Mouse (Mus musculus) neural tube, embryonic 14.5 days (tissue): ENCODE measurements at regions not wholly inside any gene's neighbourhood (a gene's known extent, or its start where the extent isn't known, plus 50 kb on each side); places are given as distances from the start of the nearest gene placed in this dataset.

Experiments
- ATAC-seq: fragments of 200-750 bp; cut with Nextera tagmentation; 2 replicates; pipeline ENCODE4 v1.8.0; 2017; ENCODE audit warnings: low read depth, mild to moderate bottlenecking, moderate TSS enrichment, moderate library complexity
- H3K27ac ChIP-seq: fragments of 300-500 bp; sonication (generic); 2 replicates; pipeline ENCODE4 v1.5.1; 2014; ENCODE audit warnings: low read depth, mild to moderate bottlenecking, control low read depth, low read length, moderate library complexity, mixed read lengths
- H3K27me3 ChIP-seq: fragments of 300-500 bp; sonication (generic); 2 replicates; pipeline ENCODE4 v1.6.1; 2014; ENCODE audit warnings: low read length; ENCODE audit not compliant: control insufficient read depth, insufficient read depth
- H3K36me3 ChIP-seq: fragments of 300-500 bp; sonication (generic); 2 replicates; pipeline ENCODE4 v1.6.1; 2014; ENCODE audit warnings: low read length, mixed read lengths; ENCODE audit not compliant: control insufficient read depth, insufficient read depth
- H3K4me1 ChIP-seq: fragments of 300-500 bp; sonication (generic); 2 replicates; pipeline ENCODE4 v1.6.1; 2014; ENCODE audit warnings: low read length; ENCODE audit not compliant: control insufficient read depth, insufficient read depth
- H3K4me2 ChIP-seq: fragments of 300-500 bp; sonication (generic); 2 replicates; pipeline ENCODE4 v1.6.1; 2014; ENCODE audit warnings: mild to moderate bottlenecking, low read depth, low read length, control low read depth
- H3K4me3 ChIP-seq: fragments of 300-500 bp; sonication (generic); 2 replicates; pipeline ENCODE4 v1.5.1; 2014; ENCODE audit warnings: low read depth, low read length, control low read depth, mixed read lengths
- H3K9ac ChIP-seq: fragments of 300-500 bp; sonication (generic); replicated peaks from 2 replicates; pipeline ENCODE4 v1.6.1; 2014; ENCODE audit warnings: low read depth, mild to moderate bottlenecking, control low read depth, low read length, mixed read lengths
- H3K9me3 ChIP-seq: fragments of 300-500 bp; sonication (generic); 2 replicates; pipeline ENCODE4 v1.6.1; 2016; ENCODE audit warnings: low read length; ENCODE audit not compliant: control insufficient read depth
- WGBS: fragments of 180-500 bp; shearing (Covaris S2); extraction: QIAGEN DNeasy Blood & Tissue Kit; methylation state at CpG from one replicate; pipeline ENCODE4 v1.1.7; 2014; 5-methylcytosine and 5-hydroxymethylcytosine counted together

GRCm38 (mm10) chr15:97471476-97471875, 224.4 kb upstream of the Amigo2 start:
- Histone ChIP-seq H3K4me3 (no peak overlapping the region), H3K4me1 (no peaks in the 10 kb centered on the region), H3K4me2 (no peak overlapping the region), H3K27me3 (no peaks in the 10 kb centered on the region), H3K36me3 (no peaks in the 10 kb centered on the region), H3K9ac (no peak overlapping the region), H3K9me3 (no peaks in the 10 kb centered on the region), H3K27ac (no peak overlapping the region)
- WGBS = 92% methylated on average over 4 of the region's 4 CpGs
- ATAC-seq = no peak

- H3K9me3 ChIP-seq = no peaks in the 10 kb centered on the region
- 85% methylated on average over 19 of the region's 19 CpGs for WGBS
- ATAC-seq = no peak
- no peak overlapping the region for H3K4me2 ChIP-seq
- H3K4me1 ChIP-seq = no peaks in the 10 kb centered on the region
- H3K27me3 ChIP-seq = no peaks in the 10 kb centered on the region
- H3K36me3 ChIP-seq = no peaks in the 10 kb centered on the region
- no peak overlapping the region for H3K27ac ChIP-seq
- no peak overlapping the region for H3K9ac ChIP-seq
- H3K4me3 ChIP-seq = no peak overlapping the region
Measured at GRCm38 (mm10) chr15:97469684-97470344, 222.7 kb upstream of the Amigo2 start.

GRCm38 (mm10) chr15:97468732-97469683, 221.9 kb upstream of the Amigo2 start:
- Histone ChIP-seq H3K4me3 (no peak overlapping the region), H3K9me3 (no peaks in the 10 kb centered on the region), H3K36me3 (no peaks in the 10 kb centered on the region), H3K27me3 (no peaks in the 10 kb centered on the region), H3K4me1 (no peaks in the 10 kb centered on the region), H3K27ac (no peak overlapping the region), H3K4me2 (no peak overlapping the region), H3K9ac (no peak overlapping the region)
- ATAC-seq = no peak
- WGBS = 68% methylated on average over 22 of the region's 23 CpGs

GRCm38 (mm10) chr15:97467781-97468485, 220.8 kb upstream of the Amigo2 start:
- Histone ChIP-seq H3K27ac (no peak overlapping the region), H3K36me3 (no peaks in the 10 kb centered on the region), H3K4me1 (no peaks in the 10 kb centered on the region), H3K9me3 (no peaks in the 10 kb centered on the region), H3K4me2 (no peak overlapping the region), H3K27me3 (no peaks in the 10 kb centered on the region), H3K4me3 (no peak overlapping the region), H3K9ac (no peak overlapping the region)
- no peak for ATAC-seq
- 83% methylated on average over 18 of the region's 18 CpGs for WGBS

GRCm38 (mm10) chr15:97466906-97467465, 219.9 kb upstream of the Amigo2 start:
- Histone ChIP-seq H3K36me3 (no peaks in the 10 kb centered on the region), H3K4me3 (no peak overlapping the region), H3K9ac (no peak overlapping the region), H3K27ac (no peak overlapping the region), H3K4me2 (no peak overlapping the region), H3K9me3 (no peaks in the 10 kb centered on the region), H3K27me3 (no peaks in the 10 kb centered on the region), H3K4me1 (no peaks in the 10 kb centered on the region)
- WGBS = 85% methylated on average over 10 of the region's 10 CpGs
- no peak for ATAC-seq

GRCm38 (mm10) chr15:97466110-97466509, 219.0 kb upstream of the Amigo2 start:
- Histone ChIP-seq H3K9me3 (no peaks in the 10 kb centered on the region), H3K27ac (no peak overlapping the region), H3K36me3 (no peaks in the 10 kb centered on the region), H3K4me2 (no peak overlapping the region), H3K4me3 (no peak overlapping the region), H3K4me1 (no peaks in the 10 kb centered on the region), H3K9ac (no peak overlapping the region), H3K27me3 (no peaks in the 10 kb centered on the region)
- 69% methylated on average over 3 of the region's 3 CpGs for WGBS
- ATAC-seq = no peak

GRCm38 (mm10) chr15:97465366-97465765, 218.3 kb upstream of the Amigo2 start:
- no peak for ATAC-seq
- Histone ChIP-seq H3K27ac (no peak overlapping the region), H3K4me1 (no peaks in the 10 kb centered on the region), H3K36me3 (no peaks in the 10 kb centered on the region), H3K27me3 (no peaks in the 10 kb centered on the region), H3K4me2 (no peak overlapping the region), H3K9me3 (no peaks in the 10 kb centered on the region), H3K4me3 (no peak overlapping the region), H3K9ac (no peak overlapping the region)
- 91% methylated on average over 8 of the region's 8 CpGs for WGBS

- Histone ChIP-seq H3K4me1 (no peaks in the 10 kb centered on the region), H3K9me3 (no peaks in the 10 kb centered on the region), H3K36me3 (no peaks in the 10 kb centered on the region), H3K4me2 (no peak overlapping the region), H3K27me3 (no peaks in the 10 kb centered on the region), H3K27ac (no peak overlapping the region), H3K4me3 (no peak overlapping the region), H3K9ac (no peak overlapping the region)
- 92% methylated on average over 9 of the region's 9 CpGs for WGBS
- no peak for ATAC-seq
Measured at GRCm38 (mm10) chr15:97464737-97465136, 217.7 kb upstream of the Amigo2 start.
